Mouse (Mus musculus): ENCODE results near the gene Dok5.

Dok5 gene

GRCm38 (mm10) chr2:170924131-170924530 lies 192.5 kb downstream of the Dok5 start:
- in situ Hi-C loops (cut with MboI, MseI), result no loop called here

GRCm38 (mm10) chr2:170926237-170926636 lies 194.6 kb downstream of the Dok5 start:
- in situ Hi-C loops (cut with MboI, MseI), result no loop called here
